28 mouse cellular contexts compared by ENCODE assay signal in genomic region chr5:111003750-111004149, GRCm38 (mm10).
"Had no signal": no experiment of that assay in that cellular context is flagged by ENCODE, and none has a peak within 500 bp of the region (broad histone marks: within the 10 kb centered on the region; RNA-seq: fewer than 3 reads in every experiment).

No protein-coding gene starts in this region.

- H3K36me3 ChIP-seq: heart, embryonic 15.5 days; hindbrain, embryonic 13.5 days; hindbrain, embryonic 15.5 days; limb, embryonic 12.5 days; liver, embryonic 13.5 days; liver, embryonic 15.5 days had no signal

- DNase-seq: gastrocnemius, postnatal 14 days; gastrocnemius, postnatal 36 days; heart, adult 11 months; heart, adult 2 months; heart, postnatal 14 days; heart, postnatal 36 days; kidney, adult 11 months; kidney, adult 2 months; kidney, adult 9 months; kidney, postnatal 14 days; kidney, postnatal 36 days; liver; liver, embryonic 13.5 days; liver, postnatal 0 days had no signal

- ATAC-seq: hindbrain, postnatal 0 days; intestine, embryonic 16.5 days; liver, postnatal 0 days had no signal

- H3K9ac ChIP-seq: heart, embryonic 13.5 days; heart, embryonic 15.5 days; hindbrain, embryonic 13.5 days; hindbrain, embryonic 15.5 days; kidney, embryonic 15.5 days; limb, embryonic 12.5 days; liver, embryonic 13.5 days; liver, embryonic 15.5 days; liver, postnatal 0 days had no signal

- H3K4me1 ChIP-seq: liver, embryonic 13.5 days; liver, embryonic 15.5 days had no signal

- H3K27ac ChIP-seq: heart, adult 2 months; heart, embryonic 13.5 days; heart, embryonic 15.5 days; hindbrain, embryonic 13.5 days; hindbrain, embryonic 15.5 days; hindbrain, postnatal 0 days; kidney, embryonic 15.5 days; kidney, postnatal 0 days; left cerebral cortex, adult 2 months; limb, embryonic 10.5 days; limb, embryonic 12.5 days; liver, embryonic 13.5 days; liver, embryonic 15.5 days had no signal

- H3K27me3 ChIP-seq: heart, embryonic 13.5 days; heart, embryonic 15.5 days; hindbrain, embryonic 13.5 days; hindbrain, embryonic 15.5 days; kidney, embryonic 15.5 days; limb, embryonic 12.5 days; liver, embryonic 13.5 days; liver, embryonic 15.5 days had no signal

- H3K9me3 ChIP-seq: heart, embryonic 13.5 days; heart, embryonic 15.5 days; hindbrain, embryonic 13.5 days; hindbrain, embryonic 15.5 days; kidney, embryonic 15.5 days; limb, embryonic 10.5 days; limb, embryonic 12.5 days; liver, embryonic 13.5 days; liver, embryonic 15.5 days had no signal

- H3K4me2 ChIP-seq: heart, embryonic 11.5 days; heart, embryonic 13.5 days; heart, embryonic 15.5 days; hindbrain, embryonic 13.5 days; hindbrain, embryonic 15.5 days; kidney, embryonic 15.5 days; limb, embryonic 12.5 days; liver, embryonic 11.5 days; liver, embryonic 13.5 days; liver, embryonic 15.5 days had no signal

- H3K4me3 ChIP-seq: heart, adult 2 months; heart, embryonic 13.5 days; heart, embryonic 15.5 days; hindbrain, embryonic 13.5 days; hindbrain, embryonic 15.5 days; kidney, embryonic 15.5 days; left cerebral cortex, adult 2 months; limb, embryonic 10.5 days; limb, embryonic 12.5 days; liver, embryonic 13.5 days; liver, embryonic 15.5 days had no signal
